Mouse (Mus musculus): ENCODE results near the gene Inha. TPM values are rescaled to one million over a fixed set of nuclear protein-coding genes. Genes with fewer than 3 reads are reported as not detected.

Inha gene
- polyA plus RNA-seq, 1 experiment from 2014 or later, result 4.1 TPM

DNA sequence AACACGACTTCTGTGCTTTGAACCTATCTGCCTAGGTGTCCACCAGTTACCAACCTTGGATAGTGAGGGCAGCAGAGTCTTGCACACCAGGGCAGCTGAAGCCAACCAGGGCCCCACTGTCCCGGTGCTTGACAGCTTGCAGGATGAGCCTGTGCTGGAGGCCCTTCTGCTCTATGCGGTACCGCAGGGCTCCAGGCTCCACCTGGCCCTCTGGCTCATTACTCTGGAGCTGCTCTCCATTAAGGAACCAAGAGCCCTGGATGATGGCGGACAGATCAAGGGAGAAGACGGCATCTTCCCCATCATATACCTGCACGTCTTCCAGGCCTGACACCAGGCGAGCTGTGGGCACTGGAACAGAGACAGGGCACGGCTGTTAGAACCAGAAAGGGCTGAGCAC is 5.0 kb upstream of the Inha start:
- H3K9me3 ChIP-seq (replicated peaks; ENCODE audit: control insufficient read depth, low read length), result no peaks in the 10 kb centered on the region
- no peak overlapping the region for H3K9ac ChIP-seq (ENCODE audit: low read length)
- no peaks in the 10 kb centered on the region for H3K27me3 ChIP-seq (ENCODE audit: control insufficient read depth, insufficient read depth, low read length)
- H3K27ac ChIP-seq (ENCODE audit: low read length), result no peak overlapping the region
- H3K4me2 ChIP-seq (ENCODE audit: low read depth, low read length), result no peak overlapping the region
- WGBS, result 95% methylated on average over 9 of the region's 9 CpGs
- peaks cover 51% of the 10 kb centered on the region for H3K36me3 ChIP-seq (ENCODE audit: control insufficient read depth, insufficient read depth)
- no peak for ATAC-seq (replicated peaks; ENCODE audit: extremely low read depth, insufficient read depth, low FRiP score)
- peaks cover 25% of the 10 kb centered on the region for H3K4me1 ChIP-seq (ENCODE audit: control insufficient read depth, insufficient read depth, low read length)
- no peak overlapping the region for H3K4me3 ChIP-seq (ENCODE audit: low read length)

DNA sequence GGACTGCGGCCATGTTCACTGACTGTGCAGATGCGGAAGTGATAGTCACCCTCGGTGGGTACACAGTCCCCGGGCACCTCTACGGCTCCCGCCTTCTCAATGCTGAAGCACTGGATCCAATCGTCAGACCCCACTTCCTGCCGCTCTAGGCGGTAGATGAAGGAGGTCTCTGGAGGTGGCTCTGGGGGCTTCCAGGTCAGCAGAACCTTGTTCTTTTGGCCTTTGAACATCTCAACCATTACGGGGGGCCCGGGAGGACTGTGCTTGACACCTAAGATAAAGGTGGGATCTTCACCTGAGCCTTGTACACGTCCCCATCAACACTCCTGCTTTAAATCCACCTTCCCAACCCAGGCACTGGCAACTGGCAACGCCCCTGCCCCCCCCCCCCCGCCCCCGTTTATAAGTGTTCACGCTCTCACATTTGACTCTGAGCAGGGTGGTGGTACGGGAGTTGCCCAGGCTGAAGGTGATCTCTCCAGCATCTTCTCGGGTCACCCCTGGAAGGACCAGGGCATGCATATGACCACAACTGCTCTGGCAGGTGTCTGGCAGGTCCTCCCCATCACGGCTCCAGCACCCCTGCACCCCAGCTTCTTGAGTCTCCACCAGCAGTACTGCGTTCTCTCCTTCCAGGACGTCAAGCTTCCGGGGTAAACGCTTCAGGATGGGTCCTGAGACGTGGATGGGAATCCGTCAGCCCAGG is 3.8 kb upstream of the Inha start:
- peaks cover 40% of the 10 kb centered on the region for H3K36me3 ChIP-seq (ENCODE audit: control insufficient read depth, insufficient read depth)
- no peaks in the 10 kb centered on the region for H3K9me3 ChIP-seq (replicated peaks; ENCODE audit: control insufficient read depth, low read length)
- H3K4me2 ChIP-seq (ENCODE audit: low read depth, low read length), result peak overlapping the region; percentile 89
- WGBS, result 75% methylated on average over 25 of the region's 25 CpGs
- no peaks in the 10 kb centered on the region for H3K27me3 ChIP-seq (ENCODE audit: control insufficient read depth, insufficient read depth, low read length)
- H3K4me3 ChIP-seq (ENCODE audit: low read length), result no peak overlapping the region
- no peak overlapping the region for H3K27ac ChIP-seq (ENCODE audit: low read length)
- ATAC-seq (replicated peaks; ENCODE audit: extremely low read depth, insufficient read depth, low FRiP score), result no peak
- H3K9ac ChIP-seq (ENCODE audit: low read length), result no peak overlapping the region
- H3K4me1 ChIP-seq (ENCODE audit: control insufficient read depth, insufficient read depth, low read length), result peaks cover 30% of the 10 kb centered on the region

DNA sequence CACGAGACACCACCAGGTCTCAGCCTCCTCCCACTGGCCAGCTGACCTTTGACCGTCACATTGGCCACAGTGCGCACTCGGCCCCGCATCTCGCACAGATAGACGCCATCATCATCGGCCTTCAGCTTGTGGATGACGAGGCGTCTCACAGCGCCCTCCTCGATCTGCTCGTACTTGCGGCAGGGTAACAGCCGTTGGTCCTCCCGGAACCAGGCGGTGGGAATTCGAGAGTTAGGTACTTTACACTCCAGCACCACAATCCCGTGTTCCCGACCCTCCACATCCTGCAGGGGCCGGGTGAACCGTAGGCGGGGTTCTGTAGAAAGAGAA is 3.3 kb upstream of the Inha start:
- no peak for ATAC-seq (replicated peaks; ENCODE audit: extremely low read depth, insufficient read depth, low FRiP score)
- WGBS, result 55% methylated on average over 23 of the region's 23 CpGs
- H3K27ac ChIP-seq (ENCODE audit: low read length), result no peak overlapping the region; the same call in 1 of the 2 replicates
- no peaks in the 10 kb centered on the region for H3K27me3 ChIP-seq (ENCODE audit: control insufficient read depth, insufficient read depth, low read length)
- H3K4me2 ChIP-seq (ENCODE audit: low read depth, low read length), result peak overlapping the region; percentile 89
- peak overlapping the region; percentile 92 for H3K4me3 ChIP-seq (ENCODE audit: low read length)
- peaks cover 30% of the 10 kb centered on the region for H3K4me1 ChIP-seq (ENCODE audit: control insufficient read depth, insufficient read depth, low read length)
- peak overlapping the region; percentile 99 for H3K9ac ChIP-seq (ENCODE audit: low read length)
- peaks cover 35% of the 10 kb centered on the region for H3K36me3 ChIP-seq (ENCODE audit: control insufficient read depth, insufficient read depth)
- H3K9me3 ChIP-seq (replicated peaks; ENCODE audit: control insufficient read depth, low read length), result no peaks in the 10 kb centered on the region

DNA sequence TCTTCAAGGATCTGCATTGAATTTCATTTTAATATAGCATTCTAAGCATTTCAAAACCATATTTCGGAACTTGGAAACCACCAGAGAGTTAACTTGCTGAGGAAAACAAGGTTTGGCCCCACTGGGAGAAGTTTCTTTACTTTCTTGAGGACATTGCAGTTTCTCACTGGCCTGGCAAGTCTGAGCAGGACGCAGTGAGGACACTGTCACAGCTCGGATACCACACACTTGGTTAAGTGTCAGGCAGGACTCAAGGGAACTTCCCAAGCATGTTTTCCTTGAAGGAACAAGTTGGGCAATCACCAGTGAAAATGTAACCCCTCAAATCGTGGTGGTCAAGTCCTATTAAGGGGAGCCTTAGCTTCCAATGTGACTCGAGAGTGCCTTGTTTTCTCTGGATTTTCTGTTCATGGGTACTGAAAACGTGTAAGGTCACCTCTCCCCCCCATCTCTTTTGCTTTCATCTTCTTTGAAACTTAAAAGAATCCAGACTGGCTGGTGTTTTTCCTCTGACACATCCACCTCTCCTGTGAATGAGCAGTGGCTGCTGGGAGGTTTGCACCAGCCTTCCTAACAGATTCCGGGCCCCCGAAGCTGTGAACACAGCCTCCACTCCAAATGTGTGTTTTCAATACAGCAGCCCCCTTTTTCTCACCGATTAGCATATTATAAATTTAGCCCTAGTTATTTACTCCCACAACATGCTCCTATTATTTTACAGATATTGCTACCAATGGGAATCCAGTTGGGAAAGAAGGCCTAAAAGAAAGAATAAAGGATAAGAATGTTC is 2.4 kb upstream of the Inha start:
- Histone ChIP-seq H3K9ac (ENCODE audit: low read length) (peak overlapping the region; percentile 99), H3K4me1 (ENCODE audit: control insufficient read depth, insufficient read depth, low read length) (peaks cover 34% of the 10 kb centered on the region), H3K27ac (ENCODE audit: low read length) (peak overlapping the region; percentile 100), H3K27me3 (ENCODE audit: control insufficient read depth, insufficient read depth, low read length) (no peaks in the 10 kb centered on the region), H3K4me2 (ENCODE audit: low read depth, low read length) (peak overlapping the region; percentile 89), H3K36me3 (ENCODE audit: control insufficient read depth, insufficient read depth) (peaks cover 27% of the 10 kb centered on the region), H3K4me3 (ENCODE audit: low read length) (peak overlapping the region; percentile 92), H3K9me3 (replicated peaks; ENCODE audit: control insufficient read depth, low read length) (no peaks in the 10 kb centered on the region)
- no peak for ATAC-seq (replicated peaks; ENCODE audit: extremely low read depth, insufficient read depth, low FRiP score)
- WGBS, result 31% methylated on average over 9 of the region's 9 CpGs

DNA sequence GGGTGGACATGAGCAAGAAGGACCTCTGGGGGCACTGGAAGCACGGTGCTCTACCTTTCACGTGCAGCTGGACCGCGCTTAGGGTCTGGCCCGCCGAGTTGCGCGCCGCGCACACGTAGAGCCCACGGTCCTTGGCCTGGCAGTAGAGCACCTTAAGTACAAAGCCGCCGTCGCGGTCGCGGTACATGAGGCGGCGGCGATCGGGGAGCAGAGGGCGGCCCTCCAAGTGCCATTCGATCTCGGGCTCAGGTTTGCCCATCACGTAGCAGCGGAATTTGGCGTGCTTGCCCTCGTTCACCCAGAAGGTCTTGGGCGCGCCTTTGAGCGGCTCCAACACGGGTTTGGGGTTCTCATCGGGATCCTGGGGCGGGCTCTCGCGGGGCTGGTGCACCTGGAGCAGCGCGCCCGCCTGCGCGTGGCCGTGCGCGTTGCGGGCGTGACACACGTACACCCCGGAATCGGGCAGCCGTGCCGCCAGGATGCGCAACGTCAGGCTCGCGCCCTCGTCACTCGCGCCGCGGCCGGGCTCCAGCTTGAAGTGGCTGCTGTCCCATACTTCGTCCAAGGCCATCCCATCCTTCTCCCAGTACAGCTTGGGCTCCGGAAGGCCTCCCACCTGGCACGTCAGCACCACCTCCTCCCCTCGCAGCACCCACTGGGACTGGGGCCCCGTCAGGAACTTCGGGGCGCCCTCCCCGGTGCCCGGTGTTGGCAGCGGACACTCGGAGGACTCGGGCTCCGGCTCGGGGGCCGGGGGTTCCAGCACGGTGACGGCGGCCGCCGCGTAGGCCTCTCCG is 1.5 kb upstream of the Inha start:
- Histone ChIP-seq H3K9me3 (replicated peaks; ENCODE audit: control insufficient read depth, low read length) (no peaks in the 10 kb centered on the region), H3K4me3 (ENCODE audit: low read length) (peak overlapping the region; percentile 92), H3K27ac (ENCODE audit: low read length) (peak overlapping the region; percentile 100), H3K27me3 (ENCODE audit: control insufficient read depth, insufficient read depth, low read length) (no peaks in the 10 kb centered on the region), H3K9ac (ENCODE audit: low read length) (peak overlapping the region; percentile 99), H3K4me1 (ENCODE audit: control insufficient read depth, insufficient read depth, low read length) (peaks cover 43% of the 10 kb centered on the region), H3K4me2 (ENCODE audit: low read depth, low read length) (peak overlapping the region; percentile 89), H3K36me3 (ENCODE audit: control insufficient read depth, insufficient read depth) (peaks cover 20% of the 10 kb centered on the region)
- under 1% methylated on average over 84 of the region's 84 CpGs for WGBS
- peak; percentile 52 for ATAC-seq (replicated peaks; ENCODE audit: extremely low read depth, insufficient read depth, low FRiP score)

DNA sequence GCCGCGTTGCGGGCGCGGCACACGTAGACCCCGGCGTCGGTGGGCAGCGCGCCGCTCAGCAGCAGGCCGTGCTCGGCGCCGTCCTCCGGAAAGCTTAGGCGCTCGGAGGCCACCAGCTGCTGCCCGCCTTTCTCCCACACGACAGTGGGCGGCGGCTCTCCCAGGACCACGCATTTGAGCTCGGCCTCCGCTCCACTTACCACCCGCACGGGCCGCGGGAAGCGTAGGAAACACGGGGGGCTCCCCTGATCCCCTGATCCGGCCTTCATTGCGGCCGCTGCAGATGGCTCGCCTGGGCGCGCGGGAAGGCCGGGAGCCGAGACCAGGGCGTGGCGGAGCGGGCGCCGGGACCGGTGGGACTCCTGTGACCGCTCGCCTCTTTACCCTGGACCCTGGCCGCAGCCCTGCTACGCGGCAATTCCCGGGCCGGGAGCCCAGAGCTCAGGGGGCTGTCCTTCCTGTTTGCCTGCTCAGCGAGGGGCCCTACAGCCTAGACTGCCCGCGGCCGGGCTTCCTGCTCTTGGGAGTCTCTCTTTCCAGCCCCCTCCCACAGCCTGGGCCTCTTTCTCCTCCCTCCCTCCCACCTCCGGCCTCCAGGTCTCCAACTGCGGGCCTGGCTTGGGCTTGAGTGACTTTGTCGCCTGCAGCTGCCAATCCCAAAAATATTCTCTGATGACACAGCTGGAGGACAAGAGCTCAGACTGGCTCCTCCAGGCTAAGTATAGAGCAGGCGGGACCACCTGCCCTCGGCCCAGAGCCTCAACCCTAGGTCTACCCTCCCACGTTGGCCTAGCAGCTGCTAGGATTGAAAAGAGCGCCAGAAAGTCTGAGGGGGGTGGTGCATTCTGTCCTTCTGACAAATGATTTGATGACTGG is 683 bp upstream of the Inha start, which contains the start of gene Obsl1:
Gene Obsl1 (minus strand): TSS at position 497 of the 876 bp plus-strand sequence.
- H3K27me3 ChIP-seq (ENCODE audit: control insufficient read depth, insufficient read depth, low read length), result no peaks in the 10 kb centered on the region
- H3K27ac ChIP-seq (ENCODE audit: low read length), result peak within 1 kb of the TSS; percentile 100
- H3K9ac ChIP-seq (ENCODE audit: low read length), result peak within 1 kb of the TSS; percentile 99
- peak within 1 kb of the TSS; percentile 89 for H3K4me2 ChIP-seq (ENCODE audit: low read depth, low read length)
- under 1% methylated on average over 65 of the region's 65 CpGs for WGBS
- H3K4me1 ChIP-seq (ENCODE audit: control insufficient read depth, insufficient read depth, low read length), result peaks cover 51% of the 10 kb centered on the region
- ATAC-seq (replicated peaks; ENCODE audit: extremely low read depth, insufficient read depth, low FRiP score), result peak; percentile 93
- no peaks in the 10 kb centered on the region for H3K9me3 ChIP-seq (replicated peaks; ENCODE audit: control insufficient read depth, low read length)
- H3K4me3 ChIP-seq (ENCODE audit: low read length), result peak within 1 kb of the TSS; percentile 92
- H3K36me3 ChIP-seq (ENCODE audit: control insufficient read depth, insufficient read depth), result peaks cover 11% of the 10 kb centered on the region

DNA sequence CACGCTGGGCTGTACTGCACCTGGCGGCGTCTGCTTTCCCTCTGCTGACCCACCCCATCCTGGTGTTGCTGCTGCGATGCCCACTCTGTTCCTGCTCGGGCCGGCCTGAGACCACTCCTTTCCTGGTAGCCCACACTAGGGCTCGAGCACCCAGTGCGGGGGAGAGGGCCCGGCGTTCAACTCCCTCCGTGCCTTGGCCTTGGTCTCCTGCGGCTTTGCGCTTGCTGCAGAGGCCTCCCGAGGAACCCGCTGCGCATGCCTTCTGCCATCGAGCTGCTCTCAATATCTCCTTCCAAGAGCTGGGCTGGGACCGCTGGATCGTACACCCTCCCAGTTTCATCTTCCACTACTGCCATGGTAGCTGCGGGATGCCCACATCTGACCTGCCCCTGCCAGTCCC is 2.7 kb downstream of the Inha start:
- Histone ChIP-seq H3K4me1 (ENCODE audit: control insufficient read depth, insufficient read depth, low read length) (peaks cover 43% of the 10 kb centered on the region), H3K4me2 (ENCODE audit: low read depth, low read length) (no peak overlapping the region; the same call in 1 of the 2 replicates), H3K4me3 (ENCODE audit: low read length) (no peak overlapping the region), H3K36me3 (ENCODE audit: control insufficient read depth, insufficient read depth) (no peaks in the 10 kb centered on the region), H3K27ac (ENCODE audit: low read length) (peak overlapping the region; percentile 95), H3K27me3 (ENCODE audit: control insufficient read depth, insufficient read depth, low read length) (no peaks in the 10 kb centered on the region), H3K9ac (ENCODE audit: low read length) (peak overlapping the region; percentile 29; the same call in 1 of the 2 replicates), H3K9me3 (replicated peaks; ENCODE audit: control insufficient read depth, low read length) (no peaks in the 10 kb centered on the region)
- ATAC-seq (replicated peaks; ENCODE audit: extremely low read depth, insufficient read depth, low FRiP score), result no peak
- 53% methylated on average over 20 of the region's 20 CpGs for WGBS

DNA sequence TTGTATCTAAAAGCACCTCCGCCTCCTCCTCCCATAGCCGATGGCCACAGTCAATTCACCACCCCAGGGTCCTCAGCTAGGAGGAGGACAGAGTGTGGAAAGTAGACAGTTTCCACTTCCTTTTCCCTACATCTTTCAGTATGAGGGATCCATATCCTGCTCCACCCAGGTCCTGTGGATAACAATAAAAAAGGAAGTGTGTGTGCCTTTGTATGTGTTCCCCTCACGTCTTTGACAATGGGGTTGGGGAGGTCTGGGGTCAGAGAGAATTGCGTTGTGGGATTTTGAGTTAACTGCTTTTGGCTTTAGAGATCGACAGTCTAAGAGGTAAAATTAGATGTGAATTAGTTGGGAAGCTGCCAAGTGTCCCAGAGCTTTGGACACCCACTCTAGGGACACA is 3.3 kb downstream of the Inha start:
- Histone ChIP-seq H3K4me1 (ENCODE audit: control insufficient read depth, insufficient read depth, low read length) (peaks cover 43% of the 10 kb centered on the region), H3K4me2 (ENCODE audit: low read depth, low read length) (0 out of 2 replicates have a peak overlapping the region, but pooled peaks have one; percentile 17), H3K9ac (ENCODE audit: low read length) (no peak overlapping the region), H3K9me3 (replicated peaks; ENCODE audit: control insufficient read depth, low read length) (no peaks in the 10 kb centered on the region), H3K27ac (ENCODE audit: low read length) (peak overlapping the region; percentile 95), H3K36me3 (ENCODE audit: control insufficient read depth, insufficient read depth) (no peaks in the 10 kb centered on the region), H3K4me3 (ENCODE audit: low read length) (no peak overlapping the region), H3K27me3 (ENCODE audit: control insufficient read depth, insufficient read depth, low read length) (no peaks in the 10 kb centered on the region)
- WGBS, result 37% methylated on average over 5 of the region's 5 CpGs
- ATAC-seq (replicated peaks; ENCODE audit: extremely low read depth, insufficient read depth, low FRiP score), result no peak

Measured in heart, embryonic 16.5 days (tissue).